Mouse (Mus musculus): ENCODE measurements around the gene Prss41. TPM values are rescaled to one million over a fixed set of nuclear protein-coding genes. Genes with fewer than 3 reads are reported as not detected.

Prss41 gene
- polyA plus RNA-seq, 2 experiments: 0.06 to 0.18 TPM

- WGBS (ENCODE audit: insufficient replicate concordance): 32% methylated on average over 7 of the region's 7 CpGs
- no peak overlapping the region for H3K4me3 ChIP-seq (ENCODE audit: insufficient read depth in 1 of 2, low read depth in 2 of 2, low read length in 2 of 2)
These were observed 46.7 kb downstream of the Prss41 start for GRCm38 (mm10) chr17:23797316-23797715.

DNA sequence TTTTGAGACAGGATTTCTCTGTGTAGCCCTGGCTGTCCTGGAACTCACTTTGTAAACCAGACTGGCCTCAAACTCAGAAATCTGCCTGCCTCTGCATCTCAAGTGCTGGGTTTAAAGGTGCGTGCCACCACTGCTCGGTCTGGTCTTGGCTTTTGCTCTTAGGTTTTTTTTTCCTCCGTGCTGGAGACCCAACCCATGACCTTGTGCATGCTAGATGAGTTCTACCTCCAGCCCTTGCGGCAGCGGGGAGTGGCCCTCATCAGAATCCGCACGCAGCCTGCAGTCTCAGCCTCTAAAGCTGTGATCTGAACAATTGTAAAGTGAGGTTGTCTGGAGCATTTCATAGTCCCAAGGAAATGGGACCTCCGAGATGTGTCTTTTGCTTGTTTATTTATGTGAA, 48.6 kb downstream of the Prss41 start:
- WGBS (ENCODE audit: insufficient replicate concordance): 84% methylated on average over 8 of the region's 8 CpGs
- Histone ChIP-seq H3K27me3 (ENCODE audit: control insufficient read depth, insufficient read depth, low read length) (no peaks in the 10 kb centered on the region), H3K9me3 (ENCODE audit: control insufficient read depth, low read length) (no peaks in the 10 kb centered on the region), H3K9ac (replicated peaks) (no peak overlapping the region), H3K4me2 (ENCODE audit: low read depth) (no peak overlapping the region), H3K4me1 (replicated peaks; ENCODE audit: control insufficient read depth in 2 of 2, insufficient read depth in 2 of 2, low read length in 1 of 2) (peaks cover 6 to 7% of the 10 kb centered on the region in 2 experiments; a peak in 3 of 4 replicates), H3K4me3 (ENCODE audit: insufficient read depth in 1 of 2, low read depth in 2 of 2, low read length in 2 of 2) (no peak overlapping the region), H3K27ac (no peak overlapping the region), H3K36me3 (replicated peaks; ENCODE audit: control insufficient read depth, insufficient read depth, low read depth) (no peaks in the 10 kb centered on the region)
- TF ChIP-seq EP300 (IDR thresholded peaks at IDR 0.05; ENCODE audit: low read depth): no peak
- TF ChIP-seq CTCF (IDR thresholded peaks at IDR 0.05; ENCODE audit: low read depth): no peak
- ATAC-seq (ENCODE audit: insufficient read depth) (no peak), DNase-seq (ENCODE audit: low read depth in 3 of 3, low spot score in 3 of 3) (no peak)

More at GRCm38 (mm10) chr17:23797316-23797715, 46.7 kb downstream of the Prss41 start:
- Histone ChIP-seq H3K9ac (replicated peaks) (no peak overlapping the region), H3K36me3 (replicated peaks; ENCODE audit: control insufficient read depth, insufficient read depth, low read depth) (no peaks in the 10 kb centered on the region), H3K27me3 (ENCODE audit: control insufficient read depth, insufficient read depth, low read length) (no peaks in the 10 kb centered on the region), H3K4me2 (ENCODE audit: low read depth) (no peak overlapping the region), H3K9me3 (ENCODE audit: control insufficient read depth, low read length) (no peaks in the 10 kb centered on the region), H3K4me1 (replicated peaks; ENCODE audit: control insufficient read depth in 2 of 2, insufficient read depth in 2 of 2, low read length in 1 of 2) (peaks cover 3 to 5% of the 10 kb centered on the region in 2 experiments), H3K27ac (no peak overlapping the region)
- TF ChIP-seq CTCF (IDR thresholded peaks at IDR 0.05; ENCODE audit: low read depth) (no peak), EP300 (IDR thresholded peaks at IDR 0.05; ENCODE audit: low read depth) (no peak)
- DNase-seq (ENCODE audit: low read depth in 3 of 3, low spot score in 3 of 3) (no peak), ATAC-seq (ENCODE audit: insufficient read depth) (no peak)

GRCm38 (mm10) chr17:23791079-23791357, 53.0 kb downstream of the Prss41 start:
- peak; percentile 30; the same call in 1 of the 2 replicates for ATAC-seq (ENCODE audit: insufficient read depth)
- 38% methylated on average over 2 of the region's 2 CpGs for WGBS (ENCODE audit: insufficient replicate concordance)

DNA sequence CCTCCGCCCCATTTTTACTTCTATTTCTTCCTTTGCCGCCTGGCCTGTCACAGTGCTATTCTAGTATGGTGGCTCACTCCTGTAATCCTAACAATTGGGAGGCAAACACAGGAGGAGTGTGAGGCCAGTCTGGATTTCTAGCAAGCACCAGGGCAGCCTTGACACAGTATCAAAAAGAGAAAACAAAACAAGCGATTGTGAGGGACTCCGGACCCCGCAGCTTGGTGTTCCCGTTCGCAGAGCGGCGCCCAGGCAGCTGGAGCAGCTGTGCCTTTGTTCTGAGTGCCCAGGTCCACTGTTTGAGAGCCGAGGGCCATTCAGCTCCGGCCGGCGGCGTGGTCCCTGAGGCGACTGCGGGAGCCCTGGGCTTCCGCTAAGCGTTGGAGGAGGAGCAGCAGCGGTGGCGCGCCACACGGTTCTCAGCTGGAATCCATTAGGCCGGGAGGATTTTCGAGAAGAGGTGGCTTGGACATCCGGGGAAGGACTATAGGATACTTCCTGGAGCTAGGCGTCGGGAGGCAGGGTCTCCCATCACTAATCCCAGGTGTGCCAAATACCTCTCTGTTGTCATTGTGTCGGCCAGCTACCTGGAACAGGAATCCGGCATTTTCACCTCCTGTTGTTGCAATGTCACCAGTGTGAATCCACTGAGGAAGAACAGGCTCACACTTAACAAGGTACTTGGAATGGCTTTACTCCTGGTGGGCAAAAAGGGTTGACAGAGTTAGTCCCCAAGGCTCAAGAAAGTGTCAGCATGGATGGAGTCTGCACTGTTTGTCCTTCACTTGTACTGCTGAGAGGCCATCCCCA, 53.5 kb downstream of the Prss41 start, which contains the start of gene Srrm2:
Gene Srrm2, plus strand, starts transcription at position 264 of the 810 bp plus-strand sequence.
- H3K4me1 ChIP-seq (replicated peaks; ENCODE audit: control insufficient read depth in 2 of 2, insufficient read depth in 2 of 2, low read length in 1 of 2): peaks cover 12 to 20% of the 10 kb centered on the region in 2 experiments
- no peaks in the 10 kb centered on the region for H3K36me3 ChIP-seq (replicated peaks; ENCODE audit: control insufficient read depth, insufficient read depth, low read depth)
- peak within 1 kb of the TSS; percentile 74 for H3K4me2 ChIP-seq (ENCODE audit: low read depth)
- H3K27me3 ChIP-seq (ENCODE audit: control insufficient read depth, insufficient read depth, low read length): no peaks in the 10 kb centered on the region
- no peaks in the 10 kb centered on the region for H3K9me3 ChIP-seq (ENCODE audit: control insufficient read depth, low read length)
- WGBS (ENCODE audit: insufficient replicate concordance): 6% methylated on average over 29 of the region's 29 CpGs
- ATAC-seq (ENCODE audit: insufficient read depth): peak; percentile 56
- H3K27ac ChIP-seq: peak within 1 kb of the TSS; percentile 34
- H3K4me3 ChIP-seq (ENCODE audit: insufficient read depth in 1 of 2, low read depth in 2 of 2, low read length in 2 of 2): peak within 1 kb of the TSS; percentile 56 to 61
- no peak for TF ChIP-seq CTCF (IDR thresholded peaks at IDR 0.05; ENCODE audit: low read depth)
- no peak for TF ChIP-seq EP300 (IDR thresholded peaks at IDR 0.05; ENCODE audit: low read depth)
- H3K9ac ChIP-seq (replicated peaks): peak within 1 kb of the TSS; percentile 76
- DNase-seq (ENCODE audit: low read depth in 3 of 3, low spot score in 3 of 3): no peak

More at GRCm38 (mm10) chr17:23791079-23791357, 53.0 kb downstream of the Prss41 start:
- H3K4me1 ChIP-seq (replicated peaks; ENCODE audit: control insufficient read depth in 2 of 2, insufficient read depth in 2 of 2, low read length in 1 of 2): peaks cover 12 to 17% of the 10 kb centered on the region in 2 experiments
- no peaks in the 10 kb centered on the region for H3K9me3 ChIP-seq (ENCODE audit: control insufficient read depth, low read length)
- no peaks in the 10 kb centered on the region for H3K36me3 ChIP-seq (replicated peaks; ENCODE audit: control insufficient read depth, insufficient read depth, low read depth)
- peak overlapping the region; percentile 76 for H3K9ac ChIP-seq (replicated peaks)
- no peak overlapping the region for H3K27ac ChIP-seq
- H3K27me3 ChIP-seq (ENCODE audit: control insufficient read depth, insufficient read depth, low read length): no peaks in the 10 kb centered on the region
- peak overlapping the region; percentile 74 for H3K4me2 ChIP-seq (ENCODE audit: low read depth)
- no peak for DNase-seq (ENCODE audit: low read depth in 3 of 3, low spot score in 3 of 3)
- H3K4me3 ChIP-seq (ENCODE audit: insufficient read depth in 1 of 2, low read depth in 2 of 2, low read length in 2 of 2): peak overlapping the region; percentile 56 to 61
- no peak for TF ChIP-seq CTCF (IDR thresholded peaks at IDR 0.05; ENCODE audit: low read depth)
- no peak for TF ChIP-seq EP300 (IDR thresholded peaks at IDR 0.05; ENCODE audit: low read depth)

DNA sequence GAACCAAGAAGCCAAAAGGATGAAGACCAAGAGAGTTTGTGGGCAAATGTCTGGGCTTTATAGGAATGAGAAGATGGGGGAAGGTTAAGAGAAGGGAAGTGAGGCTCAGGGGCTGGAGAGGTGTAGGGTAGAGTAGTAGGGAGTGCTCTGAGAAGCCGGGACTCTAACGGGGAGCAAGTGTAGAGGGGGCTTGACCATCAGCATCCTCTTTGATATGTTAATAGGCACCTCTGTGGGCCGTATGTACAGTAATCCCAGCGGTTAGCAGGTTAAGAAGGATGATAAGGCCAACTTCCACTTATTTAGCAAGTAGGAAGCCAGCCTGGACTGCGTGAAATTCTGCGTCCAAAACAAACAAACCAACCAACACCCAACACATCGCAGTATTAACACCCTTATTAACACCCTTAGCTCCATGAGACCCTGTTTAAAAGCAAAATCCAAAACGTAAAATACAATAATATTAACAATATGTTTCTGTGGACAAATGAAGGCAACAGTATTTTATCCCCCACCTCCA, 54.2 kb downstream of the Prss41 start:
- TF ChIP-seq EP300 (IDR thresholded peaks at IDR 0.05; ENCODE audit: low read depth) (no peak), CTCF (IDR thresholded peaks at IDR 0.05; ENCODE audit: low read depth) (no peak)
- peak overlapping the region; percentile 74 for H3K4me2 ChIP-seq (ENCODE audit: low read depth)
- ATAC-seq (ENCODE audit: insufficient read depth) (peak; percentile 43; the same call in 1 of the 2 replicates), DNase-seq (ENCODE audit: low read depth in 3 of 3, low spot score in 3 of 3) (no peak)
- H3K36me3 ChIP-seq (replicated peaks; ENCODE audit: control insufficient read depth, insufficient read depth, low read depth): no peaks in the 10 kb centered on the region
- no peaks in the 10 kb centered on the region for H3K9me3 ChIP-seq (ENCODE audit: control insufficient read depth, low read length)
- H3K27ac ChIP-seq: no peak overlapping the region
- H3K4me3 ChIP-seq (ENCODE audit: insufficient read depth in 1 of 2, low read depth in 2 of 2, low read length in 2 of 2): peak overlapping the region; percentile 56 to 61; a peak in 3 of 4 replicates
- H3K27me3 ChIP-seq (ENCODE audit: control insufficient read depth, insufficient read depth, low read length): no peaks in the 10 kb centered on the region
- peak overlapping the region; percentile 76 for H3K9ac ChIP-seq (replicated peaks)
- WGBS (ENCODE audit: insufficient replicate concordance): 12% methylated on average over 8 of the region's 8 CpGs
- H3K4me1 ChIP-seq (replicated peaks; ENCODE audit: control insufficient read depth in 2 of 2, insufficient read depth in 2 of 2, low read length in 1 of 2): peaks cover 12 to 21% of the 10 kb centered on the region in 2 experiments
